In genomic region chr3:108134701-108135100, GRCm38 (mm10) we compare ENCODE assay signal across 8 mouse cellular contexts. TPM values are rescaled to one million over a fixed set of nuclear protein-coding genes. Genes with fewer than 3 reads are reported as not detected.
A peak's percentile ranks its signal among the peaks of the same experiment; 100 is the strongest.
DNase-seq lines count a peak whose midpoint lies in the region; ATAC-seq lines count a peak whose summit lies in the region.

No protein-coding gene starts in this region.

- intact Hi-C loops in left cerebral cortex, postnatal 4 days (cut with DNase I), result no loop called here
- intact Hi-C loops in left cerebral cortex, postnatal 36 days (cut with DNase I), result no loop called here

- no peak for ATAC-seq in megakaryocyte-erythroid progenitor cell, adult 5-6 weeks (replicated peaks; ENCODE audit: low FRiP score, low TSS enrichment, poor library complexity, severe bottlenecking)

- DNase-seq in adrenal gland, adult (ENCODE audit: inconsistent age in 2 of 2, low spot score in 1 of 2), result peak; percentile 47 to 71
- no peak for DNase-seq in adrenal gland, adult 18-20 months (ENCODE audit: low spot score in 2 of 2)
- peak; percentile 60 for DNase-seq in left cerebral cortex, adult 11 months (ENCODE audit: low spot score)
- no peak for DNase-seq in left cerebral cortex, postnatal 4 days
- peak; percentile 70 to 76 for DNase-seq in left cerebral cortex, postnatal 36 days (ENCODE audit: low spot score in 2 of 2)
- DNase-seq in right cerebral cortex, postnatal 4 days, result peak; percentile 27
- DNase-seq in adipocyte (ENCODE audit: low spot score), result no peak

RNA-seq across cellular contexts. Expression of gene Gnai3, which starts 11.2 kb away (rescaled TPM):
- 100 to 1,000 TPM; 160 to 166 TPM for total RNA-seq in adrenal gland, adult 18-20 months (2021)
- total RNA-seq in left cerebral cortex, postnatal 4 days (2021), result 10 to 100 TPM; 88.6 to 90.4 TPM
- total RNA-seq in left cerebral cortex, postnatal 36 days (2021), result 10 to 100 TPM; 26.9 to 27.0 TPM
- 59.5 and 66.7 TPM in 2 replicates for total RNA-seq in megakaryocyte-erythroid progenitor cell, adult 5-6 weeks (2014; fragmentation: Nextera tagmentation)
- 114 and 126 TPM in 2 replicates for total RNA-seq in megakaryocyte-erythroid progenitor cell, adult 5-6 weeks (2017)

RNA-seq across cellular contexts. Expression of gene Gpr61, which starts 20.0 kb away (rescaled TPM):
- under 1 TPM; 0.19 to 0.23 TPM for total RNA-seq in adrenal gland, adult 18-20 months (2021)
- 10 to 100 TPM; 12.1 to 14.0 TPM for total RNA-seq in left cerebral cortex, postnatal 4 days (2021)
- total RNA-seq in left cerebral cortex, postnatal 36 days (2021), result 10 to 100 TPM; 18.1 to 19.1 TPM
- not detected in 2 replicates for total RNA-seq in megakaryocyte-erythroid progenitor cell, adult 5-6 weeks (2014; fragmentation: Nextera tagmentation)
- total RNA-seq in megakaryocyte-erythroid progenitor cell, adult 5-6 weeks (2017), result not detected in 2 replicates

RNA-seq across cellular contexts. Expression of gene Gnat2, which starts 42.1 kb away (rescaled TPM):
- 10 to 100 TPM; 11.0 to 18.6 TPM for total RNA-seq in adrenal gland, adult 18-20 months (2021)
- under 1 TPM in 1 of 2 experiments, not detected in 1; 0.44 TPM for total RNA-seq in left cerebral cortex, postnatal 4 days (2021)
- not detected for total RNA-seq in left cerebral cortex, postnatal 36 days (2021)
- total RNA-seq in megakaryocyte-erythroid progenitor cell, adult 5-6 weeks (2014; fragmentation: Nextera tagmentation), result 0.64 TPM in 1 of 2 replicates, not detected in the other
- 1.7 TPM in 1 of 2 replicates, not detected in the other for total RNA-seq in megakaryocyte-erythroid progenitor cell, adult 5-6 weeks (2017)

RNA-seq across cellular contexts. Expression of gene Ampd2, which starts 48.2 kb away (rescaled TPM):
- 100 to 1,000 TPM; 130 to 192 TPM for total RNA-seq in adrenal gland, adult 18-20 months (2021)
- total RNA-seq in left cerebral cortex, postnatal 4 days (2021), result 10 to 100 TPM; 65.3 to 75.4 TPM
- 10 to 100 TPM; 48.9 to 52.9 TPM for total RNA-seq in left cerebral cortex, postnatal 36 days (2021)
- 56.9 and 63.8 TPM in 2 replicates for total RNA-seq in megakaryocyte-erythroid progenitor cell, adult 5-6 weeks (2014; fragmentation: Nextera tagmentation)
- 23.8 and 41.6 TPM in 2 replicates for total RNA-seq in megakaryocyte-erythroid progenitor cell, adult 5-6 weeks (2017)

RNA-seq across cellular contexts. Expression of gene Amigo1, which starts 51.4 kb away (rescaled TPM):
- 10 to 100 TPM; 23.1 to 23.5 TPM for total RNA-seq in adrenal gland, adult 18-20 months (2021)
- total RNA-seq in left cerebral cortex, postnatal 4 days (2021), result 10 to 100 TPM; 23.6 to 25.8 TPM
- total RNA-seq in left cerebral cortex, postnatal 36 days (2021), result 10 to 100 TPM; 71.3 to 78.0 TPM
- total RNA-seq in megakaryocyte-erythroid progenitor cell, adult 5-6 weeks (2014; fragmentation: Nextera tagmentation), result 1.3 and 2.3 TPM in 2 replicates
- 0.66 and 1.9 TPM in 2 replicates for total RNA-seq in megakaryocyte-erythroid progenitor cell, adult 5-6 weeks (2017)

Comparison
In these comparisons a context has a peak if more than half of its experiments do, and no peak if none do; other contexts are left out.
1. DNase-seq: peak in adrenal gland, adult (2 of 2), left cerebral cortex, adult 11 months (single experiment), left cerebral cortex, postnatal 36 days (2 of 2) and right cerebral cortex, postnatal 4 days (single experiment); none in adrenal gland, adult 18-20 months (0 of 2), left cerebral cortex, postnatal 4 days (single experiment) and adipocyte (single experiment).
2. RNA of gene Gpr61, which starts 20.0 kb away (total RNA-seq): 18.1 to 19.1 TPM in left cerebral cortex, postnatal 36 days and 12.1 to 14.0 TPM in left cerebral cortex, postnatal 4 days; 0.19 to 0.23 TPM in adrenal gland, adult 18-20 months and not detected in megakaryocyte-erythroid progenitor cell, adult 5-6 weeks; every median in the first group is over 10 times any median in the second.
3. RNA of gene Gnat2, which starts 42.1 kb away (total RNA-seq): 11.0 to 18.6 TPM in adrenal gland, adult 18-20 months; 0.44 TPM in left cerebral cortex, postnatal 4 days, not detected in left cerebral cortex, postnatal 36 days and 0.64 to 1.7 TPM in megakaryocyte-erythroid progenitor cell, adult 5-6 weeks; every median in the first group is over 4 times any median in the second.